Mouse (Mus musculus): Measurements from ENCODE around the gene Mia3. TPM values are rescaled to one million over a fixed set of nuclear protein-coding genes. Genes with fewer than 3 reads are reported as not detected.

Gene Mia3
- polyA plus RNA-seq, 1 experiment from 2014 or later = 76.2 TPM

DNA sequence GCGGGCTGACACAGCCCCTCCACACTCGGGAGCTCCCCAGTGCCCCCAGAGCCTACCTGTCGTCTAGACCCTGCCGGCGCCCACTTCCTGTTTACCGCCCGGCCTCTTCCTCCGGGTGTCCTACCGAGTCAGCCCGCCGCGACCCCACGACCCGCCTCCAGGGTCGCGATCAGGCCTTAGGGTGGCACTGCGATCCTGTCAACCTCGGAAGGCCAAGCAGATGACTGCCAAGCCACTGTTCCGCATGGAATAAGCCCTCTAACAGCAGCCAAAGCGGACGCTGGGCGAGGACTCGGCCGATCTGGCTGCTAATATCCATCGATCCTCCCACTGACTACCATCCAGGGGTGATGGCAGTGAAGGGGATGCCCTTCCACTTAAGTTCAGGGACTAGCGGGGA lies 72.9 kb downstream of the Mia3 start, which contains the start of gene Aida:
Gene Aida (plus strand): TSS at position 126 of the 400 bp plus-strand sequence.
- Histone ChIP-seq H3K4me1 (ENCODE audit: control insufficient read depth in 2 of 2, insufficient read depth in 2 of 2, low read length in 2 of 2) (no peaks in the 10 kb centered on the region), H3K4me3 (ENCODE audit: control insufficient read depth in 1 of 2, insufficient read depth in 1 of 2, low read depth in 1 of 2, low read length in 2 of 2) (peak within 1 kb of the TSS; percentile 51 to 76), H3K36me3 (ENCODE audit: control insufficient read depth, insufficient read depth, low read length) (peaks cover 27% of the 10 kb centered on the region), H3K27ac (replicated peaks in 1 of 2; ENCODE audit: control insufficient read depth in 1 of 2, insufficient read depth in 1 of 2, low read depth in 2 of 2, low read length in 2 of 2) (peak within 1 kb of the TSS; percentile 59 to 73), H3K9ac (ENCODE audit: low read length) (peak within 1 kb of the TSS; percentile 71), H3K27me3 (ENCODE audit: control insufficient read depth, insufficient read depth, low read length) (no peaks in the 10 kb centered on the region), H3K4me2 (ENCODE audit: low read length) (peak within 1 kb of the TSS; percentile 64), H3K9me3 (ENCODE audit: control insufficient read depth, low read length) (no peaks in the 10 kb centered on the region)
- under 1% methylated on average over 26 of the region's 26 CpGs for WGBS
- no peak for ATAC-seq (ENCODE audit: insufficient number of reproducible peaks, insufficient read depth, low FRiP score, low read depth)

DNA sequence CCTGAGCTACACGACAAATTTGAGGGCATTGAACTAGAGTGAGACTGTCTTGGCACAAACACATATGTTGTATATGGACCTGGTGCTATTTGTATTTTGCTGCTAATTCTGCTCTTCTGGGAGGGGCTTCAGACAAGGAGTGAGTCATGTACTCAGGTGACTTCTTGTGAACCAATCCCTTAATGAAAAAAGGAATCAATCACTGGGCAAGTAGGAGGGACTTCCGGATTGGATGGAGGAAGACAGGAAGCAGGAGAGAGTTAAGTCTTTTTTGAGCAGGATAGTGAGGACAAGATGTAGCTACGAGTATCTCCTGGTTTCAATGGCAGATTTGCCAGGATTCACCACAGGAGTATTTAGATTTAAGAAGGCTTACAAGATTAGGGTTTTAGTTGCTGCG lies 79.8 kb downstream of the Mia3 start:
- Histone ChIP-seq H3K27ac (replicated peaks in 1 of 2; ENCODE audit: control insufficient read depth in 1 of 2, insufficient read depth in 1 of 2, low read depth in 2 of 2, low read length in 2 of 2) (no peak overlapping the region), H3K9me3 (ENCODE audit: control insufficient read depth, low read length) (no peaks in the 10 kb centered on the region), H3K9ac (ENCODE audit: low read length) (no peak overlapping the region), H3K4me3 (ENCODE audit: control insufficient read depth in 1 of 2, insufficient read depth in 1 of 2, low read depth in 1 of 2, low read length in 2 of 2) (no peak overlapping the region), H3K36me3 (ENCODE audit: control insufficient read depth, insufficient read depth, low read length) (peaks cover 95% of the 10 kb centered on the region), H3K4me1 (ENCODE audit: control insufficient read depth in 2 of 2, insufficient read depth in 2 of 2, low read length in 2 of 2) (no peaks in the 10 kb centered on the region), H3K4me2 (ENCODE audit: low read length) (no peak overlapping the region), H3K27me3 (ENCODE audit: control insufficient read depth, insufficient read depth, low read length) (no peaks in the 10 kb centered on the region)
- ATAC-seq (ENCODE audit: insufficient number of reproducible peaks, insufficient read depth, low FRiP score, low read depth) = no peak
- 90% methylated on average over 4 of the region's 4 CpGs for WGBS

DNA sequence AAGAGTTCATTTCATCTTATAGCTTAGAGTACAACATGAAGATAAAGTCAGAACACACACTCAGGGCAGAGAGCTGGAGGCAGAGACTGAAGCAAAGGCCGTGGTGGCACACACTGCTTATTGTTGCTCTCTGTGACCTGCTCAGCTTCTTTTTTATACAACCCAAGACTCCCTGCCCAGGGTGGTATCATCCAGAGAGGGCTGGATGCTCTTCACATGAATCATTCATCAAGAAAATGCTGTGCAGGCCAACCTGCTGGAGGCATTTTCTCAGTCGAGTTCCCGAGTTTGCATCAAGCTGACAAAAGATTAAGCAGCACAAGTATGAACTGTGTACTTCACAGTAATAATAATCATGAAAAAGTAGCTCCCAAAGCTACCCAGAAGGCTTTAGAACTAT lies 81.0 kb downstream of the Mia3 start:
- no peaks in the 10 kb centered on the region for H3K9me3 ChIP-seq (ENCODE audit: control insufficient read depth, low read length)
- WGBS = 78% methylated on average over 3 of the region's 3 CpGs
- H3K4me2 ChIP-seq (ENCODE audit: low read length) = no peak overlapping the region
- H3K9ac ChIP-seq (ENCODE audit: low read length) = no peak overlapping the region
- no peak overlapping the region for H3K27ac ChIP-seq (replicated peaks in 1 of 2; ENCODE audit: control insufficient read depth in 1 of 2, insufficient read depth in 1 of 2, low read depth in 2 of 2, low read length in 2 of 2)
- H3K4me3 ChIP-seq (ENCODE audit: control insufficient read depth in 1 of 2, insufficient read depth in 1 of 2, low read depth in 1 of 2, low read length in 2 of 2) = no peak overlapping the region
- H3K36me3 ChIP-seq (ENCODE audit: control insufficient read depth, insufficient read depth, low read length) = peaks cover 100% of the 10 kb centered on the region
- no peaks in the 10 kb centered on the region for H3K27me3 ChIP-seq (ENCODE audit: control insufficient read depth, insufficient read depth, low read length)
- no peak for ATAC-seq (ENCODE audit: insufficient number of reproducible peaks, insufficient read depth, low FRiP score, low read depth)
- no peaks in the 10 kb centered on the region for H3K4me1 ChIP-seq (ENCODE audit: control insufficient read depth in 2 of 2, insufficient read depth in 2 of 2, low read length in 2 of 2)

Other genes starting within 250 kb of the Mia3 start
- 8.5 and 10.8 TPM in 2 replicates for gene Disp1, start 148.0 kb downstream of the Mia3 start, polyA plus RNA-seq (2014; fragmentation: Nextera tagmentation; extraction: Ambion mirVana)
- gene Aida, start 73.0 kb downstream of the Mia3 start, polyA plus RNA-seq (2014; fragmentation: Nextera tagmentation; extraction: Ambion mirVana) = 14.5 and 18.7 TPM in 2 replicates
- 45.4 and 50.0 TPM in 2 replicates for gene Brox, start 72.3 kb downstream of the Mia3 start, polyA plus RNA-seq (2014; fragmentation: Nextera tagmentation; extraction: Ambion mirVana)
- gene Taf1a, start 19.4 kb upstream of the Mia3 start, polyA plus RNA-seq (2014; fragmentation: Nextera tagmentation; extraction: Ambion mirVana) = 15.1 TPM in 2 replicates
- 0.11 TPM in 1 of 2 replicates, not detected in the other for gene Hhipl2, start 48.7 kb upstream of the Mia3 start, polyA plus RNA-seq (2014; fragmentation: Nextera tagmentation; extraction: Ambion mirVana)